Mouse (Mus musculus): Measurements from ENCODE around the gene Ush1g.

The Ush1g gene

DNA sequence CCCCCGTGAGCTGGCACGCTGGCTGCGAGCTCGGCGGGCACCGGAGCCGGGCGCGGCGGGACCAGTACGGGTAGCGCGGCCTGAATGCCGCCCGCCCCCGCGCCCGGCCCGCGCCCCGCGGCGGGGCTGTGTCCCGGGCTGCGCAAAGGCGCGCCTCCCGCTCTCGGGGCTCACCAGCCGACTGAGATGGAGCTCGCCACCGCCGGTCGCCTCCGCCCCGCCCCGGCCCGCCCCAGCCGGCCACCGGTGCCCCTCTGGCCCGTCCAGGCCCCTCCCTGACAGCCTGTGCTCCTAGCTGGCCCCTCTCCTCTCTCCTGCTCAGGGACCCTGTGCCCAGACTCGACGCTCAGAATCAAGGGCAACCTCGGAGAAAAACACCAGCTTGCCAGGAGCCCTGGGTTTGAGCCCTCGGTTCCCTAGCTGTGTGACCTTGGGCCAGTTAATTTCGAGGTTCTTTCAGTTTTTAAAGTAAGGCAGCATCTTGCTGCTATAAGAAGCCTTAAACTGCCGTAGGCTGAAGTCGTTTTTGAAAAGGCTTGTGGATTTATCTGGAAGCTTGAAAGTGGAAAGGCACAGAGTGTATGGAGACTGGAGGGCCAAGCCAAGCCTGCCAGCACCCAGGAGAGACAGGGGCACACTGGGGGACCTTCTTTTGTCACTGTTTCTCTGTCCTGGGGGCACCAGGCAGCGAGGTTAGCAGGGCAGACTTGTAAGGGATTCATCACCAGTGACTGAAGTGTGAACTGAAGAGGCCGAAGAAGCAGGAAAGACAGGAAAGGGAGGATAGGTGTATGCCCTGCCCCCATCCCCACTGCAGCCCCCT is 54.6 kb downstream of the Ush1g start, which contains the start of gene Grin2c:
Gene Grin2c (minus strand): TSS at position 183 of the 823 bp plus-strand sequence.
- DNase-seq, result peak; percentile 76

DNA sequence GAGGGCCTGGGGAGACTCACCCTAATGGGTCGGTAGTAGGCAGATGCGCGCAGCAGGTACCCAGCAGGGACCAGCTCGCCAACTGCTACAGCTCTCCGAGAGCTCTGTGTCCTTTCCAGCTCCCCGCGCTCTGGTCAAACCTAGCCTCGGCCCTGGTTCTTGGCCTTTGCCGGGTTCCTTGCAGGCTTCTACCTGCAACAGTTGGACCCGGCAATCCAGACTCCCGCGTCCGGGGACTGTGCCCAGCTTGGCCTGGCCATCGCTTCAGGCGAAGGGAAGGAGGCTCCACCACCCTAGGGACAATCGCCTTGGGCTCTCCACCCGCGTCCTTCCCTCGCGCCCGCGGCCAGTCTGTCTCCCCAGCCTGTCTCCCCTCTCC is 55.5 kb downstream of the Ush1g start:
- DNase-seq, result peak; percentile 87

DNA sequence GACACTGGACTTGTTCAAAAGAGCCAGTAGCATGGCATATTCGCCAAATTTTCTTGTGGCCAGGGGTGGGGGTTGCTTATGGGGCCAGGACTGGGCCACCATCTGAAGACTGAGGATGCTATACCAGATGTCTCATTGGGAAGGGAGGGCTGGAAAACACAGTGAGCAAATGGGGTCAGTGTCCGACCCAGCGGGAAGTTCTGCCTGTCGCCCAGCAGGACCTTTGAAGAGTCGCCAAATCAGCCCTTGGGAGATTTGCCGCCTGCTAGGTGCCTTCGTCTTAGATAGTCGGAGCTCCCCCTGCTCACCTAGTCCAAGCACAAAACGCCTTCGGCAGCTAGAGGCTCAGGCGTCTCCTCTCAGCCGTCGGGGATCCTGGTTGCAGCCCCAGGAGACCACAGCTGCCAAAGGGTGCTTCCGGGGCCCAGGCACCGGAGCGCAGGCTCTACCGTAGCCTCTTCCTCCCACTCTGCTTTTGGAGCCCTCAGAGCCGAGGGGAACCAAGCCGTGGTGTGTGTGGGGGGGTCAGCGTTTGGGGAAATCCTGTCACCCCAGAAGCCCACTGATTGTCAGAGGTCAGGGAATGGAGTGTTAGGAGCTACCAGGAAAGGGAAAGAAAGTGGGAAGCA is 56.0 kb downstream of the Ush1g start:
- peak; percentile 88 for DNase-seq
